Mouse (Mus musculus) adrenal gland, postnatal 25 days (tissue): ENCODE results near the gene Mbl1. TPM values are rescaled to one million over a fixed set of nuclear protein-coding genes. Genes with fewer than 3 reads are reported as not detected.

Experiments used
- DNase-seq: peaks from one replicate; pipeline ENCODE4 v3.0.0; 2021; ENCODE audit warnings: mixed read lengths
- total RNA-seq: library from RNA; stranded (reverse); gene quantifications from 2 replicates; pipeline ENCODE4 v1.2.3, GENCODE M21; 2021

Gene Mbl1
- total RNA-seq, 1 experiment from 2014 or later, result not detected

GRCm38 (mm10) chr14:41189496-41189895 is 38.2 kb downstream of the Mbl1 start:
- no peak for DNase-seq

GRCm38 (mm10) chr14:41198037-41198730 is 46.9 kb downstream of the Mbl1 start:
- DNase-seq, result no peak

Other genes with a start within 250 kb of the Mbl1 start
- gene Tspan14, start 184.7 kb upstream of the Mbl1 start, total RNA-seq, result 24.7 and 31.1 TPM in 2 replicates
- gene Fam213a, start 137.7 kb upstream of the Mbl1 start, total RNA-seq, result 58.3 and 81.5 TPM in 2 replicates
- 0.94 TPM in 1 of 2 replicates, not detected in the other for gene Dydc2, start 82.2 kb upstream of the Mbl1 start, total RNA-seq
- gene Dydc1, start 78.5 kb upstream of the Mbl1 start, total RNA-seq, result not detected in 2 replicates
- 14.0 TPM in 1 of 2 replicates, not detected in the other for gene Mat1a, start 46.4 kb upstream of the Mbl1 start, total RNA-seq
- gene Sftpa1, start 19.7 kb upstream of the Mbl1 start, total RNA-seq, result 0.79 TPM in 1 of 2 replicates, not detected in the other
- not detected in 2 replicates for gene Sftpd, start 33.7 kb downstream of the Mbl1 start, total RNA-seq
- gene Gm2832, start 127.3 kb downstream of the Mbl1 start, total RNA-seq, result not detected in 2 replicates
- gene Gm5798, start 197.2 kb downstream of the Mbl1 start, total RNA-seq, result not detected in 2 replicates
- not detected in 2 replicates for gene Gm7945, start 234.9 kb downstream of the Mbl1 start, total RNA-seq